23 mouse cellular contexts compared by ENCODE assay signal in the genomic region with DNA sequence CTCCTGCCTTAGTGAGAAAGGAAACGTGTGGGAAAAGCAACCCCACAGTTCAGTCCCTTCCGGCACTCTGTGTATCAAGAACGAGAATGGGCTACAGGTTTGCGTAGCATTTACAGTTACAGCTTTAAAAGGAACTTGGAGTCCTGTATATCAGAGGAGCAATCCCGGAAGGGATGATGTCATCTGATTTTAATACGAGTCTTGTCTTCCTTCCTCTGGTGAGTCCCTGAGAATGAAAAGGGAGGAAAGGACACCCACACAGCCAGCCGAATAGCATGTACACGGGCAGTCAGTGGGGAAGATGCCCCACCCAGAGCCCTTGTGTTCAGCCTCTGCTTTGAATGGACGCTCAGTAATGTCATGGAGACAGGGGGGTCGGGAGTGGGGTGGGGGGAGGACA. TPM values are rescaled to one million over a fixed set of nuclear protein-coding genes. Genes with fewer than 3 reads are reported as not detected.
A peak's percentile ranks its signal among the peaks of the same experiment; 100 is the strongest.
DNase-seq lines count a peak whose midpoint lies in the region; ATAC-seq lines count a peak whose summit lies in the region.
"Had no signal": no experiment of that assay in that cellular context is flagged by ENCODE, and none has a peak within 500 bp of the region (broad histone marks: within the 10 kb centered on the region; RNA-seq: fewer than 3 reads in every experiment).

No protein-coding gene starts in this region.

- H3K9ac ChIP-seq in kidney, embryonic 16.5 days (replicated peaks; ENCODE audit: low read length) = no peak overlapping the region
- H3K9ac ChIP-seq: hindbrain, embryonic 14.5 days; kidney, embryonic 15.5 days; limb, embryonic 12.5 days; liver, embryonic 14.5 days had no signal

- no peak overlapping the region for H3K4me2 ChIP-seq in kidney, embryonic 16.5 days (replicated peaks; ENCODE audit: low read depth, low read length)
- H3K4me2 ChIP-seq: hindbrain, embryonic 14.5 days; kidney, embryonic 15.5 days; limb, embryonic 12.5 days had no signal

- H3K4me3 ChIP-seq in kidney, embryonic 16.5 days (ENCODE audit: low read length) = no peak overlapping the region
- H3K4me3 ChIP-seq: kidney, embryonic 15.5 days; limb, embryonic 12.5 days had no signal

- peaks cover 10% of the 10 kb centered on the region; the same call in 1 of the 2 replicates for H3K4me1 ChIP-seq in kidney, embryonic 16.5 days (ENCODE audit: insufficient read depth, low read length)

- no peaks in the 10 kb centered on the region for H3K36me3 ChIP-seq in kidney, embryonic 16.5 days (ENCODE audit: insufficient read depth, low read length)
- H3K36me3 ChIP-seq: G1E; kidney, embryonic 15.5 days; limb, embryonic 12.5 days had no signal

- DNase-seq in kidney, adult 18-20 months = no peak
- peak; percentile 40 for DNase-seq in CD4-positive, CD25-positive, alpha-beta regulatory T cell, adult 2 months (ENCODE audit: low read depth, low spot score)
- peak; percentile 4 for DNase-seq in T-cell, adult 2 months (ENCODE audit: low spot score)
- DNase-seq in cerebellum, adult 8-10 months = no peak
- DNase-seq in urinary bladder, adult 18-20 months (ENCODE audit: low spot score in 2 of 2) = no peak
- no peak for DNase-seq in gastrocnemius, postnatal 10 days
- DNase-seq: cerebellum, adult 9-11 months; heart, adult 18-20 months; heart, postnatal 10 days; lung, postnatal 10 days; right cerebral cortex, postnatal 25 days had no signal

- H3K27me3 ChIP-seq in kidney, embryonic 16.5 days (ENCODE audit: insufficient read depth, low read length) = no peaks in the 10 kb centered on the region
- H3K27me3 ChIP-seq: kidney, embryonic 15.5 days; limb, embryonic 12.5 days had no signal

- WGBS in kidney, embryonic 16.5 days = 60% methylated on average over 10 of the region's 10 CpGs

- 0 out of 2 replicates have a peak, but pooled peaks have one; percentile 4 for ATAC-seq in kidney, embryonic 16.5 days (ENCODE audit: low FRiP score, low TSS enrichment)
- ATAC-seq in inflammation-experienced regulatory T-cells, adult 6 months = peak; percentile 56
- ATAC-seq: forebrain, embryonic 16.5 days; intestine, embryonic 16.5 days; midbrain, embryonic 16.5 days had no signal

- no peaks in the 10 kb centered on the region for H3K9me3 ChIP-seq in kidney, embryonic 16.5 days (ENCODE audit: low read length)
- H3K9me3 ChIP-seq: kidney, embryonic 15.5 days; limb, embryonic 12.5 days had no signal

- H3K27ac ChIP-seq in kidney, embryonic 16.5 days (ENCODE audit: low read length) = no peak overlapping the region
- H3K27ac ChIP-seq: hindbrain, embryonic 14.5 days; kidney, embryonic 15.5 days; limb, embryonic 12.5 days; liver, embryonic 14.5 days; stomach, postnatal 0 days had no signal

RNA-seq across cellular contexts. Expression of a gene that starts 37.8 kb away (rescaled TPM):
- 0.30 and 0.55 TPM in 2 replicates for polyA plus RNA-seq in kidney, embryonic 16.5 days (2015; fragmentation: Nextera tagmentation; extraction: Ambion mirVana)
- polyA plus RNA-seq in inflammation-experienced regulatory T-cells, adult 6 months (2017; shearing (Covaris generic)) = not detected
- under 1 TPM; 0.12 to 0.34 TPM for total RNA-seq in gastrocnemius, postnatal 10 days (2021)
- total RNA-seq: gastrocnemius, adult 18-20 months had no signal
- polyA plus RNA-seq: G1E had no signal

Comparison
In these comparisons a context has a peak if more than half of its experiments do, and no peak if none do; other contexts are left out.
1. DNase-seq: peak in CD4-positive, CD25-positive, alpha-beta regulatory T cell, adult 2 months (single experiment) and T-cell, adult 2 months (single experiment); none in kidney, adult 18-20 months (single experiment), cerebellum, adult 8-10 months (single experiment), urinary bladder, adult 18-20 months (0 of 2) and gastrocnemius, postnatal 10 days (single experiment).